Mouse (Mus musculus) c-Kit-positive CD71-negative TER-119-negative erythroid progenitor cells, embryonic 14.5 days (primary cell): ENCODE results near the gene Herc4.

Experiments
- DNase-seq: peaks from one replicate; pipeline ENCODE4 v3.0.0-alpha.2; 2013; ENCODE audit warnings: low read depth

The Herc4 gene

GRCm38 (mm10) chr10:63352111-63352510 lies 108.5 kb downstream of the Herc4 start:
- no peak for DNase-seq

DNA sequence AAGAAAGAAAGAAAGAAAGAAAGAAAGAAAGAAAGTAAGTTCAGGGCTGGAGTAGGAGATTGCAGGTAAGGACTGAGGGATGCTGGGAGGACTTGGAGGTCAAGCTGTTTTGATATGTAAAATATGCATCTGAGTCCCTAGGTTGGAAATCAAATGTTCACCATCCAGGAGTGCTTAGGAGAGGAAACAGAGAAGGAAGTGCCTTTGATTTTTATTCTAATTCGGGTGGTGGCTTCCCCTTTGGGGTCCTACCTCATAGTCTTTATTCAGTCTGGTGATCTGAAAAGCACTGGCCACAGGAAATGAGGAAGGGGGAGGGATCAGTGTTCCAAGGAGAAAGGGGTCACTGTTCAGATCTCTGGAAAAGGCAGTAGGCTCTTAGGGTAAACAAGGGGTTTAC lies 116.9 kb downstream of the Herc4 start:
- no peak for DNase-seq

GRCm38 (mm10) chr10:63365918-63366455 lies 122.4 kb downstream of the Herc4 start:
- DNase-seq: no peak

GRCm38 (mm10) chr10:63367386-63367785 lies 123.8 kb downstream of the Herc4 start:
- DNase-seq: no peak
